Mouse (Mus musculus) stomach, embryonic 14.5 days (tissue): Measurements from ENCODE around the gene Car14. TPM values are rescaled to one million over a fixed set of nuclear protein-coding genes. Genes with fewer than 3 reads are reported as not detected.
A peak's percentile ranks its signal among the peaks of the same experiment; 100 is the strongest.
"Not testable (repeated sequence)": the region's sequence is repeated elsewhere in the genome, so short reads cannot be mapped to it uniquely, and the experiment has no call there.

Experiments used
- ATAC-seq: fragments of 200-750 bp; cut with Nextera tagmentation; 2 replicates; pipeline ENCODE4 v1.8.0; 2017; ENCODE audit warnings: low read depth, moderate TSS enrichment; ENCODE audit not compliant: insufficient number of reproducible peaks, insufficient read depth, low FRiP score
- H3K27ac ChIP-seq: fragments of 300-500 bp; sonication (generic); 2 replicates; pipeline ENCODE4 v1.5.1; 2014; ENCODE audit warnings: mild to moderate bottlenecking, low read length, moderate library complexity, mixed read lengths
- H3K27me3 ChIP-seq: fragments of 300-500 bp; sonication (generic); 2 replicates; pipeline ENCODE4 v1.6.1; 2014; ENCODE audit warnings: low read length, control low read depth, mixed read lengths; ENCODE audit not compliant: control insufficient read depth, insufficient read depth
- H3K36me3 ChIP-seq: fragments of 300-500 bp; sonication (generic); 2 replicates; pipeline ENCODE4 v1.6.1; 2014; ENCODE audit warnings: mild to moderate bottlenecking, control low read depth, low read length, moderate library complexity, mixed read lengths; ENCODE audit not compliant: control insufficient read depth, insufficient read depth
- H3K4me1 ChIP-seq: fragments of 300-500 bp; sonication (generic); 2 replicates; pipeline ENCODE4 v1.6.1; 2014; ENCODE audit warnings: low read length, control low read depth, mixed read lengths; ENCODE audit not compliant: control insufficient read depth, insufficient read depth
- H3K4me2 ChIP-seq: fragments of 300-500 bp; sonication (generic); replicated peaks from 2 replicates; pipeline ENCODE4 v1.6.1; 2014; ENCODE audit warnings: low read depth, low read length, control low read depth
- H3K4me3 ChIP-seq: fragments of 300-500 bp; sonication (generic); 2 replicates; pipeline ENCODE4 v1.5.1; 2014; ENCODE audit warnings: low read depth, low read length, control low read depth
- H3K9ac ChIP-seq: fragments of 300-500 bp; sonication (generic); replicated peaks from 2 replicates; pipeline ENCODE4 v1.6.1; 2014; ENCODE audit warnings: low read depth, mild to moderate bottlenecking, control low read depth, low read length, moderate library complexity, mixed read lengths
- H3K9me3 ChIP-seq: fragments of 300-500 bp; sonication (generic); 2 replicates; pipeline ENCODE4 v1.6.1; 2016; ENCODE audit warnings: low read depth, low read length, control low read depth; ENCODE audit not compliant: control insufficient read depth
- WGBS: fragments of 180-500 bp; shearing (Covaris S2); extraction: QIAGEN DNeasy Blood & Tissue Kit; methylation state at CpG from one replicate; pipeline ENCODE4 v1.1.7; 2014; 5-methylcytosine and 5-hydroxymethylcytosine counted together
- polyA plus RNA-seq: library from polyadenylated mRNA; unstranded; fragments of >200 nt; fragmentation: Nextera tagmentation; extraction: Ambion mirVana; gene quantifications from 2 replicates; pipeline ENCODE4 v1.2.1, GENCODE M21; 2014

The Car14 gene
- polyA plus RNA-seq, 1 experiment from 2014 or later = 2.9 TPM

- Histone ChIP-seq H3K9ac (no peak overlapping the region), H3K9me3 (no peaks in the 10 kb centered on the region), H3K4me2 (no peak overlapping the region), H3K27ac (no peak overlapping the region), H3K4me1 (peaks cover 29% of the 10 kb centered on the region), H3K27me3 (no peaks in the 10 kb centered on the region), H3K4me3 (no peak overlapping the region), H3K36me3 (no peaks in the 10 kb centered on the region; the same call in 1 of the 2 replicates)
- no peak for ATAC-seq
Observed at GRCm38 (mm10) chr3:95902373-95902625, 2.2 kb downstream of the Car14 start.

- Histone ChIP-seq H3K9ac (no peak overlapping the region), H3K4me2 (no peak overlapping the region), H3K27ac (no peak overlapping the region), H3K36me3 (no peaks in the 10 kb centered on the region; the same call in 1 of the 2 replicates), H3K27me3 (no peaks in the 10 kb centered on the region), H3K4me1 (peaks cover 25% of the 10 kb centered on the region), H3K9me3 (no peaks in the 10 kb centered on the region), H3K4me3 (no peak overlapping the region)
- ATAC-seq = no peak
- WGBS = 48% methylated on average over 9 of the region's 9 CpGs
Observed at GRCm38 (mm10) chr3:95901616-95902372, 2.7 kb downstream of the Car14 start.

GRCm38 (mm10) chr3:95899800-95900524 lies 4.5 kb downstream of the Car14 start:
- Histone ChIP-seq H3K4me3 (no peak overlapping the region), H3K4me2 (no peak overlapping the region), H3K27ac (no peak overlapping the region), H3K4me1 (peaks cover 11% of the 10 kb centered on the region), H3K27me3 (no peaks in the 10 kb centered on the region), H3K9ac (no peak overlapping the region), H3K36me3 (no peaks in the 10 kb centered on the region; the same call in 1 of the 2 replicates), H3K9me3 (no peaks in the 10 kb centered on the region)
- no peak for ATAC-seq
- WGBS = 72% methylated on average over 13 of the region's 13 CpGs

GRCm38 (mm10) chr3:95895501-95895900 lies 9.0 kb downstream of the Car14 start:
- H3K4me3 ChIP-seq, H3K9ac ChIP-seq, ATAC-seq, H3K9me3 ChIP-seq, H3K27ac ChIP-seq, H3K36me3 ChIP-seq, H3K27me3 ChIP-seq, H3K4me2 ChIP-seq: not testable (repeated sequence)
- H3K4me1 ChIP-seq = peaks cover 22% of the 10 kb centered on the region; the same call in 1 of the 2 replicates
- WGBS = 85% methylated on average over 7 of the region's 7 CpGs

GRCm38 (mm10) chr3:95894317-95895160 lies 10.0 kb downstream of the Car14 start:
- Histone ChIP-seq H3K9me3 (no peaks in the 10 kb centered on the region), H3K9ac (peak overlapping the region; percentile 41), H3K4me2 (peak overlapping the region; percentile 82), H3K27ac (peak overlapping the region; percentile 61; the same call in 1 of the 2 replicates), H3K4me3 (peak overlapping the region; percentile 66), H3K4me1 (peaks cover 24% of the 10 kb centered on the region; the same call in 1 of the 2 replicates), H3K36me3 (no peaks in the 10 kb centered on the region; the same call in 1 of the 2 replicates), H3K27me3 (no peaks in the 10 kb centered on the region)
- 6% methylated on average over 15 of the region's 16 CpGs for WGBS
- no peak for ATAC-seq

GRCm38 (mm10) chr3:95893606-95894316 lies 10.7 kb downstream of the Car14 start, which contains the start of gene Aph1a:
TSS of gene Aph1a (plus strand) at chr3:95893969.
- H3K27me3 ChIP-seq, H3K36me3 ChIP-seq, H3K9me3 ChIP-seq: not testable (repeated sequence)
- Histone ChIP-seq H3K9ac (peak within 1 kb of the TSS; percentile 41), H3K4me2 (peak within 1 kb of the TSS; percentile 82), H3K27ac (peak within 1 kb of the TSS; percentile 84), H3K4me3 (peak within 1 kb of the TSS; percentile 66), H3K4me1 (peaks cover 24% of the 10 kb centered on the region; the same call in 1 of the 2 replicates)
- ATAC-seq = peak; percentile 97
- under 1% methylated on average over 30 of the region's 43 CpGs for WGBS

GRCm38 (mm10) chr3:95893126-95893525 lies 11.4 kb downstream of the Car14 start:
- H3K4me1 ChIP-seq = peaks cover 24% of the 10 kb centered on the region; the same call in 1 of the 2 replicates
- H3K27ac ChIP-seq = peak overlapping the region; percentile 84
- no peak for ATAC-seq

More at GRCm38 (mm10) chr3:95893126-95893525, 11.4 kb downstream of the Car14 start:
- Histone ChIP-seq H3K4me2 (peak overlapping the region; percentile 57), H3K4me3 (peak overlapping the region; percentile 66), H3K36me3 (no peaks in the 10 kb centered on the region; the same call in 1 of the 2 replicates), H3K27me3 (no peaks in the 10 kb centered on the region), H3K9me3 (no peaks in the 10 kb centered on the region), H3K9ac (no peak overlapping the region; the same call in 1 of the 2 replicates)
- WGBS = 16% methylated on average over 7 of the region's 7 CpGs
